ENCODE assay signal across 14 mouse cellular contexts in genomic region chr16:91710241-91710640, GRCm38 (mm10).
"Had no signal": no experiment of that assay in that cellular context is flagged by ENCODE, and none has a peak within 500 bp of the region (broad histone marks: within the 10 kb centered on the region; RNA-seq: fewer than 3 reads in every experiment).

No protein-coding gene starts in this region.

- H3K4me2 ChIP-seq: lung, embryonic 14.5 days; midbrain, embryonic 12.5 days; neural tube, embryonic 12.5 days had no signal

- ATAC-seq: midbrain, embryonic 16.5 days had no signal

- H3K27me3 ChIP-seq: midbrain, embryonic 12.5 days; neural tube, embryonic 12.5 days had no signal

- H3K9me3 ChIP-seq: midbrain, embryonic 10.5 days; midbrain, embryonic 12.5 days; neural tube, embryonic 12.5 days had no signal

- DNase-seq: lung, adult 18-20 months; lung, embryonic 14.5 days; lung, postnatal 10 days; lung, postnatal 4 days; midbrain, embryonic 14.5 days; right cerebral cortex, postnatal 14 days; spleen, adult 18-20 months; thymus, adult 2 months; thymus, postnatal 25 days; thymus, postnatal 4 days had no signal

- H3K4me1 ChIP-seq: midbrain, embryonic 10.5 days; midbrain, embryonic 12.5 days; neural tube, embryonic 12.5 days had no signal

- H3K9ac ChIP-seq: lung, embryonic 14.5 days; midbrain, embryonic 12.5 days; neural tube, embryonic 12.5 days had no signal

- H3K4me3 ChIP-seq: midbrain, embryonic 10.5 days; midbrain, embryonic 12.5 days; neural tube, embryonic 12.5 days had no signal

- H3K27ac ChIP-seq: midbrain, embryonic 10.5 days; midbrain, embryonic 12.5 days; neural tube, embryonic 12.5 days had no signal
